Mouse (Mus musculus): ENCODE data around the gene Abcc5. TPM values are rescaled to one million over a fixed set of nuclear protein-coding genes. Genes with fewer than 3 reads are reported as not detected.

The Abcc5 gene
- polyA plus RNA-seq, 1 experiment from 2014 or later, result 44.9 TPM

DNA sequence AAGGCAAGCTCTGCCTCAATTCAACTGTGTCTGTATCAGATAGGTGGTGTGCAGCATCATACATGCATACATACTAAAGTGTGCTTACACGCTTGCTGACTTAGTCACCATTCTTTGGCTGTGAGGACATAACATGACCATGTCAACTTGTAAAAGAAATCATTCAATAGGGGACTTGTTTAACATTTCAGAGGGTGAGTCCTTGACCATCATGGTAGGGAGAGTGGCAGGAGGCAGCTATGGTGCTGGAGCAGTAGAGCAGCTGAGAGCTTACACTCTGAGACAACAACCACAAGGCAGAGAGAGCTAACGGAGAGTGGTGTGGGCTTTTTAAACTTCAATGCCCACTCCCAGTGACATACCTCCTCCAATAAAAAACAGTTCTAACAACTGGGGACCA is 9.9 kb downstream of the Abcc5 start:
- 93% methylated on average over 2 of the region's 2 CpGs for WGBS

DNA sequence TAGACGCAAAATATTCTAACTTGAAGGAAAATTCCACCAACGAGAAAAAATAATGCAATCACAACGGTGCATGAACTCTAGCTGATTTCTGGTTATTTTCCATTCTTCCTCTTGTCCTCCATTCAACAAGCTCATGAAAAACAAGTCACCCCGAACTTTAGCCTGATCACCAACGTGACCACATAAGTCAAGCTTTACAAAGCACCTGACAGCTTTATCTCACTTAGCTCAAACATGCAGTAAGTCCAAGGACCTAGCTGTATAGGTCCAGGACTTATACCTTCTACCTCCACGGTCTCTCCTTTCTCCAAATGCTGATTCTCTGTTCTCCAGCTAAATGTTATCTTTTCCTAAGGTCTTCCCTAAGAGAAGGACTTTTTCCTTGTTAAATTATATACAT is 10.4 kb downstream of the Abcc5 start:
- Histone ChIP-seq H3K4me2 (ENCODE audit: low read depth, low read length) (no peak overlapping the region), H3K27ac (replicated peaks; ENCODE audit: low read depth, low read length) (no peak overlapping the region), H3K9ac (replicated peaks; ENCODE audit: low read length) (no peak overlapping the region), H3K27me3 (ENCODE audit: control insufficient read depth, insufficient read depth, low read length) (no peaks in the 10 kb centered on the region), H3K36me3 (replicated peaks; ENCODE audit: control insufficient read depth, insufficient read depth, low read depth, low read length) (no peaks in the 10 kb centered on the region), H3K4me1 (ENCODE audit: control insufficient read depth, insufficient read depth, low read length) (no peaks in the 10 kb centered on the region), H3K9me3 (replicated peaks; ENCODE audit: control insufficient read depth, low read length) (no peaks in the 10 kb centered on the region), H3K4me3 (ENCODE audit: low read depth, low read length) (no peak overlapping the region)
- ATAC-seq (replicated peaks; ENCODE audit: insufficient number of reproducible peaks, low FRiP score, low TSS enrichment, low read depth) (no peak), DNase-seq (ENCODE audit: low spot score) (no peak)
- 89% methylated on average over 6 of the region's 6 CpGs for WGBS

More for the DNA sequence above, 9.9 kb downstream of the Abcc5 start:
- no peak overlapping the region for H3K27ac ChIP-seq (replicated peaks; ENCODE audit: low read depth, low read length)
- no peak for ATAC-seq (replicated peaks; ENCODE audit: insufficient number of reproducible peaks, low FRiP score, low TSS enrichment, low read depth)
- no peaks in the 10 kb centered on the region for H3K4me1 ChIP-seq (ENCODE audit: control insufficient read depth, insufficient read depth, low read length)
- H3K4me3 ChIP-seq (ENCODE audit: low read depth, low read length), result no peak overlapping the region
- H3K27me3 ChIP-seq (ENCODE audit: control insufficient read depth, insufficient read depth, low read length), result no peaks in the 10 kb centered on the region
- H3K36me3 ChIP-seq (replicated peaks; ENCODE audit: control insufficient read depth, insufficient read depth, low read depth, low read length), result no peaks in the 10 kb centered on the region
- no peak overlapping the region for H3K9ac ChIP-seq (replicated peaks; ENCODE audit: low read length)
- H3K4me2 ChIP-seq (ENCODE audit: low read depth, low read length), result no peak overlapping the region
- H3K9me3 ChIP-seq (replicated peaks; ENCODE audit: control insufficient read depth, low read length), result no peaks in the 10 kb centered on the region
- no peak for DNase-seq (ENCODE audit: low spot score)

DNA sequence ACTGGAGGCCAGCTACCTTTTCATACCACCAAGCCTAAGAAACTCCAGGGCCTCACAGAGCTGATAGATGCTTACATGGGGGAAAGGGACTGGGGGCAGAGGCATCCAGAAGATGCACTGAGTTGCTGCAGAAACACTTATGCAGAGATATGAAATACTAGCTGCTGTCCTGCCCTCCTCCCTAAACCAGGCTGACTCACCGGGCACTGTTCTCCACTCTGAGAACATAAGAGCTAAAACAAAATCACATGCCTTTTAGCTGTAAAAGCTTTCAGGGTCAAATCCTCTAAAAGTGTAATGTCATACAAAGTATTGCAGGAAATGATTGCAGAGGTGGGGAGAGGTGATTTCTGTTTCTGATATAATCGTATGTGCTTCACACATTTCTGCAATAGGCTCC is 11.0 kb downstream of the Abcc5 start:
- H3K4me3 ChIP-seq (ENCODE audit: low read depth, low read length), result no peak overlapping the region
- no peaks in the 10 kb centered on the region for H3K36me3 ChIP-seq (replicated peaks; ENCODE audit: control insufficient read depth, insufficient read depth, low read depth, low read length)
- no peak overlapping the region for H3K27ac ChIP-seq (replicated peaks; ENCODE audit: low read depth, low read length)
- H3K4me2 ChIP-seq (ENCODE audit: low read depth, low read length), result no peak overlapping the region
- no peaks in the 10 kb centered on the region for H3K27me3 ChIP-seq (ENCODE audit: control insufficient read depth, insufficient read depth, low read length)
- no peak overlapping the region for H3K9ac ChIP-seq (replicated peaks; ENCODE audit: low read length)
- WGBS, result 95% methylated on average over 2 of the region's 2 CpGs
- H3K4me1 ChIP-seq (ENCODE audit: control insufficient read depth, insufficient read depth, low read length), result no peaks in the 10 kb centered on the region
- ATAC-seq (replicated peaks; ENCODE audit: insufficient number of reproducible peaks, low FRiP score, low TSS enrichment, low read depth) (no peak), DNase-seq (ENCODE audit: low spot score) (no peak)
- no peaks in the 10 kb centered on the region for H3K9me3 ChIP-seq (replicated peaks; ENCODE audit: control insufficient read depth, low read length)

DNA sequence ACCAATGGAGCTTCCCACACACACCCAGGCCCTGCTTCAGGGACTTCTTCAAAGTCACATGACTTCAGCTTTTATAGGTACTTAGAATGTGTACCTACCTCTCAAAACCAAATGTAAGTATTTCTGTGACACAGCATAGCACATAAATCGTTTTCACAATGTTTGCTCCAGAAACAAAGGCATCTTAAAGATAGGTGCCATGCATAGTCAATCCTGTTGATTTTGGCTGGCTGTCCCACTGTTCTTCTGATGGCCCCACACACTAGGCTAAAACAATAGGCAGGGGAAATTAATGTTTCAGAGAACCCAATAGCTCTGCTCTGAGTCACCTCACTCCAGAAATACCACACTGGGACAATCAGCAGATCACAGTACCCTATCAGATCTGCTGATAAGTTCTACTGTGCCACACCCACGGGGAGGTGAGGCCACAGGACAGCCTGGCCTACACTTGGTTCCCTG is 12.3 kb downstream of the Abcc5 start:
- H3K9me3 ChIP-seq (replicated peaks; ENCODE audit: control insufficient read depth, low read length), result no peaks in the 10 kb centered on the region
- H3K4me1 ChIP-seq (ENCODE audit: control insufficient read depth, insufficient read depth, low read length), result no peaks in the 10 kb centered on the region
- DNase-seq (ENCODE audit: low spot score), result no peak
- no peaks in the 10 kb centered on the region for H3K27me3 ChIP-seq (ENCODE audit: control insufficient read depth, insufficient read depth, low read length)
- no peaks in the 10 kb centered on the region for H3K36me3 ChIP-seq (replicated peaks; ENCODE audit: control insufficient read depth, insufficient read depth, low read depth, low read length)
- H3K4me3 ChIP-seq (ENCODE audit: low read depth, low read length), result no peak overlapping the region
- no peak for ATAC-seq (replicated peaks; ENCODE audit: insufficient number of reproducible peaks, low FRiP score, low TSS enrichment, low read depth)
- 87% methylated on average over 2 of the region's 2 CpGs for WGBS
- no peak overlapping the region for H3K9ac ChIP-seq (replicated peaks; ENCODE audit: low read length)
- no peak overlapping the region for H3K4me2 ChIP-seq (ENCODE audit: low read depth, low read length)
- H3K27ac ChIP-seq (replicated peaks; ENCODE audit: low read depth, low read length), result no peak overlapping the region

DNA sequence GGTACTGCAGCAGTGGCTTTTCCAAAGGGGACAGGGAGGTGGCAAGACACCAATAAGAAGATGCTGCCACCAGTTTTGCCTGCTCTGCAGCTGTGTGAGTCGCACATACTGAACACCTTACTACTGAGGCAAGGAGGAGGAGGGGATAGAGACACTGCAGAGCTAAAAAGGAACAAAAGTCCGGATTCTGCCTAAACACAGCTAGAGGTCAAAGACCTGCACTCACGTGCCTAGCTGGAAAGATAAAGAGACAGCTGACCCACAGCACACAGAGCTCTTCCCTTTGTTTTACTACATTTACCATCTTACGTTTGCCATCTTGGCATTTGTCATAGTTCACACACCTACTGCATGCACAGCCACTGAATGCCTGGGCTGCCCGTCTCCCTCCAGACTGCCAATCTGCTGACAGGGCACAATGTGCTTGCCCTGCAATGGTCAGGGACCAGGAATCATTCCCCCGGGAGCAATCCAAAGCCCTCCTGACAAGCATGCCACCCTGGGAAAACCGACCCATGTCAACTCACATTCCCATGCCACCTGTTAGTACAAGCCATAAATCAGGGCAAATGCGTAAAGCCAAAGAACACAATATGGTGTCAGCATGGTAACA is 14.1 kb downstream of the Abcc5 start:
- Histone ChIP-seq H3K27ac (replicated peaks; ENCODE audit: low read depth, low read length) (no peak overlapping the region), H3K36me3 (replicated peaks; ENCODE audit: control insufficient read depth, insufficient read depth, low read depth, low read length) (no peaks in the 10 kb centered on the region)
- no peak for ATAC-seq (replicated peaks; ENCODE audit: insufficient number of reproducible peaks, low FRiP score, low TSS enrichment, low read depth)

DNA sequence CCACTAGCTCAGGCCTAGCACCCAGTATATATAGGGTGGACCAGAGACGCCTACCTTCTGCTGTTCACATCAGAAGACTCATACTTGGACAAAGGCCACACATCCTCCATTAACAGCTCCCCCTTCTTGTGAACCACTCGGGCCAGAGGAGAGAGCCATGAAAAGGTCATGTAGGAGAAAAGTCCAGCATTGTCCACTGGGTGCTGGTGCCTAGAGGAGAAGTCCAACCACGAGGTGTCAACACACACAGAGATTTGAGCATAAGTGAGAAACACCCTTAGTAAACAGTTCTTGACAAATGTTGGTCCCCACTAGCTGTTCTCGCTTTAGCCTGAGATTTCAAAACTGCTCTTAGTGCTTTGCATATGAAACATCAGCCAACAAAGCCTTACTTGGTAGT is 20.9 kb downstream of the Abcc5 start:
- no peak for ATAC-seq (replicated peaks; ENCODE audit: insufficient number of reproducible peaks, low FRiP score, low TSS enrichment, low read depth)
- H3K4me3 ChIP-seq (ENCODE audit: low read depth, low read length), result no peak overlapping the region
- H3K27me3 ChIP-seq (ENCODE audit: control insufficient read depth, insufficient read depth, low read length), result no peaks in the 10 kb centered on the region
- no peak for DNase-seq (ENCODE audit: low spot score)
- no peaks in the 10 kb centered on the region for H3K36me3 ChIP-seq (replicated peaks; ENCODE audit: control insufficient read depth, insufficient read depth, low read depth, low read length)
- H3K9ac ChIP-seq (replicated peaks; ENCODE audit: low read length), result no peak overlapping the region
- WGBS, result 90% methylated on average over 4 of the region's 4 CpGs
- no peak overlapping the region for H3K27ac ChIP-seq (replicated peaks; ENCODE audit: low read depth, low read length)
- H3K4me2 ChIP-seq (ENCODE audit: low read depth, low read length), result no peak overlapping the region
- H3K9me3 ChIP-seq (replicated peaks; ENCODE audit: control insufficient read depth, low read length), result no peaks in the 10 kb centered on the region
- no peaks in the 10 kb centered on the region for H3K4me1 ChIP-seq (ENCODE audit: control insufficient read depth, insufficient read depth, low read length)

More for the DNA sequence above, 14.1 kb downstream of the Abcc5 start:
- Histone ChIP-seq H3K4me3 (ENCODE audit: low read depth, low read length) (no peak overlapping the region), H3K9me3 (replicated peaks; ENCODE audit: control insufficient read depth, low read length) (no peaks in the 10 kb centered on the region), H3K27me3 (ENCODE audit: control insufficient read depth, insufficient read depth, low read length) (no peaks in the 10 kb centered on the region), H3K4me1 (ENCODE audit: control insufficient read depth, insufficient read depth, low read length) (no peaks in the 10 kb centered on the region), H3K4me2 (ENCODE audit: low read depth, low read length) (no peak overlapping the region), H3K9ac (replicated peaks; ENCODE audit: low read length) (no peak overlapping the region)
- no peak for DNase-seq (ENCODE audit: low spot score)
- 85% methylated on average over 8 of the region's 8 CpGs for WGBS

DNA sequence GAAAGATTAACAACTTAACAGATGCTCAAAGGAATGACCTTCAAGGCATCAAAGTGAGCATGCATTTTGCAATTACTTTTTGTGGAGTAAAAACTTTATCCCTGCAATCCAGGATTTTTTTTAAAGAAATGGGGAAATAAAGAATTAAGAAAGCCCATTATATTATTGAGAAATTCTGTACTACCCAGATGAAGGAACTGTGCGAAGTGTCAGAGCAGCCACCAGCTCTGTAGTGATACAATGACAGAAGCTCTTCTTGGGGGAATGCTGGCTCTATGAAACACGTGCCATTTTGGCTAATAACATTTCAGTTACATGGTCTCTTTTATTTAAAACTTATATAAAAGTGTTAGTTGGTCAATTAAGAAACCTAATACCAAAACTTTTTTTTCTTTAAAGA is 22.9 kb downstream of the Abcc5 start:
- Histone ChIP-seq H3K4me3 (ENCODE audit: low read depth, low read length) (no peak overlapping the region), H3K27me3 (ENCODE audit: control insufficient read depth, insufficient read depth, low read length) (no peaks in the 10 kb centered on the region), H3K4me1 (ENCODE audit: control insufficient read depth, insufficient read depth, low read length) (no peaks in the 10 kb centered on the region), H3K9me3 (replicated peaks; ENCODE audit: control insufficient read depth, low read length) (no peaks in the 10 kb centered on the region), H3K36me3 (replicated peaks; ENCODE audit: control insufficient read depth, insufficient read depth, low read depth, low read length) (peaks cover 2% of the 10 kb centered on the region), H3K9ac (replicated peaks; ENCODE audit: low read length) (no peak overlapping the region), H3K4me2 (ENCODE audit: low read depth, low read length) (no peak overlapping the region), H3K27ac (replicated peaks; ENCODE audit: low read depth, low read length) (no peak overlapping the region)
- WGBS, result 94% methylated on average over 2 of the region's 2 CpGs
- no peak for DNase-seq (ENCODE audit: low spot score)
- ATAC-seq (replicated peaks; ENCODE audit: insufficient number of reproducible peaks, low FRiP score, low TSS enrichment, low read depth), result no peak

DNA sequence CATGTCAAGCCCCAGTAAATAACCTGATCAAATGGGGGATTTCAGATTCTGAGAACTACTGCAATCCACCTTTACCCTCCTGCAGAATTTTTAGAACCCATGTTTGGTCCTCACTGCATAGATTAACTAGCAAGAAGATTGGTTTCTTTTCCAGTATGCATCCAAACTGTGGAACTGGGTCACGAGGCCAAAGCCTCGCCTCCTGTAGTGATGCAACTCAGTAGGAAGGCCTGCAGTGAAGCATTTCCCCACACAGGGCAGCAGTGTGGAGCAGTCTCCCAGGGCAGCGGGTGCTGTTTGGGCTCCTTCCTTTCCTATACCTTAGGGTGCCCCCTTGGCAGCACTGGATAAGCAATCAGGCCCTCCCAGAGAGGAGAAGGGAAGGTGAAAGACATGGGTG is 24.6 kb downstream of the Abcc5 start:
- no peak overlapping the region for H3K4me3 ChIP-seq (ENCODE audit: low read depth, low read length)
- no peaks in the 10 kb centered on the region for H3K4me1 ChIP-seq (ENCODE audit: control insufficient read depth, insufficient read depth, low read length)
- H3K36me3 ChIP-seq (replicated peaks; ENCODE audit: control insufficient read depth, insufficient read depth, low read depth, low read length), result peaks cover 2% of the 10 kb centered on the region
- no peak overlapping the region for H3K4me2 ChIP-seq (ENCODE audit: low read depth, low read length)
- H3K27ac ChIP-seq (replicated peaks; ENCODE audit: low read depth, low read length), result no peak overlapping the region
- WGBS, result 89% methylated on average over 3 of the region's 3 CpGs
- ATAC-seq (replicated peaks; ENCODE audit: insufficient number of reproducible peaks, low FRiP score, low TSS enrichment, low read depth) (no peak), DNase-seq (ENCODE audit: low spot score) (no peak)
- H3K9ac ChIP-seq (replicated peaks; ENCODE audit: low read length), result no peak overlapping the region
- no peaks in the 10 kb centered on the region for H3K9me3 ChIP-seq (replicated peaks; ENCODE audit: control insufficient read depth, low read length)
- H3K27me3 ChIP-seq (ENCODE audit: control insufficient read depth, insufficient read depth, low read length), result no peaks in the 10 kb centered on the region

Measured in embryonic facial prominence, embryonic 11.5 days (tissue).